In genomic region chr19:27426451-27426850, GRCm38 (mm10) we compare ENCODE assay signal across 1 mouse cellular context.
TF ChIP-seq lines count a peak whose summit lies in the region.

No protein-coding gene starts in this region.

TF ChIP-seq in CH12.LX, 34 proteins besides CTCF, POLR2A, EP300 and RAD21:
- TF ChIP-seq HCFC1 (IDR thresholded peaks at IDR 0.05; ENCODE audit: low read depth, low read length) (no peak), NELFE (IDR thresholded peaks at IDR 0.05; ENCODE audit: low read depth, low read length) (no peak), CHD2 (IDR thresholded peaks at IDR 0.05; ENCODE audit: low read length) (no peak), MAX (IDR thresholded peaks at IDR 0.05; ENCODE audit: low read length) (no peak), NRF1 (IDR thresholded peaks at IDR 0.05; ENCODE audit: low read depth, low read length) (no peak), MYC (IDR thresholded peaks at IDR 0.05; ENCODE audit: low read depth, low read length) (no peak), ZC3H11A (IDR thresholded peaks at IDR 0.05; ENCODE audit: low read depth, low read length) (no peak), MAFK (IDR thresholded peaks at IDR 0.05; ENCODE audit: insufficient replicate concordance, low read length) (no peak), IRF4 (IDR thresholded peaks at IDR 0.05; ENCODE audit: low read depth, low read length) (no peak)
